Mouse (Mus musculus): ENCODE results near the gene Cyb5d2.

GRCm38 (mm10) chr11:72733736-72734135, 62.2 kb downstream of the Cyb5d2 start:
- TF ChIP-seq CTCF (IDR thresholded peaks at IDR 0.05; ENCODE audit: extremely low read depth, insufficient read depth, low read length) (no peak), POLR2A (IDR thresholded peaks at IDR 0.05; ENCODE audit: extremely low read depth, insufficient read depth, low read length) (no peak)
